Mouse (Mus musculus) retina, postnatal 1 day (tissue): Measurements from ENCODE around the gene Zfyve9.
A peak's percentile ranks its signal among the peaks of the same experiment; 100 is the strongest.

ENCODE experiments used
- DNase-seq: peaks from one replicate; pipeline ENCODE4 v3.0.0-alpha.2; 2012

Zfyve9 gene

DNA sequence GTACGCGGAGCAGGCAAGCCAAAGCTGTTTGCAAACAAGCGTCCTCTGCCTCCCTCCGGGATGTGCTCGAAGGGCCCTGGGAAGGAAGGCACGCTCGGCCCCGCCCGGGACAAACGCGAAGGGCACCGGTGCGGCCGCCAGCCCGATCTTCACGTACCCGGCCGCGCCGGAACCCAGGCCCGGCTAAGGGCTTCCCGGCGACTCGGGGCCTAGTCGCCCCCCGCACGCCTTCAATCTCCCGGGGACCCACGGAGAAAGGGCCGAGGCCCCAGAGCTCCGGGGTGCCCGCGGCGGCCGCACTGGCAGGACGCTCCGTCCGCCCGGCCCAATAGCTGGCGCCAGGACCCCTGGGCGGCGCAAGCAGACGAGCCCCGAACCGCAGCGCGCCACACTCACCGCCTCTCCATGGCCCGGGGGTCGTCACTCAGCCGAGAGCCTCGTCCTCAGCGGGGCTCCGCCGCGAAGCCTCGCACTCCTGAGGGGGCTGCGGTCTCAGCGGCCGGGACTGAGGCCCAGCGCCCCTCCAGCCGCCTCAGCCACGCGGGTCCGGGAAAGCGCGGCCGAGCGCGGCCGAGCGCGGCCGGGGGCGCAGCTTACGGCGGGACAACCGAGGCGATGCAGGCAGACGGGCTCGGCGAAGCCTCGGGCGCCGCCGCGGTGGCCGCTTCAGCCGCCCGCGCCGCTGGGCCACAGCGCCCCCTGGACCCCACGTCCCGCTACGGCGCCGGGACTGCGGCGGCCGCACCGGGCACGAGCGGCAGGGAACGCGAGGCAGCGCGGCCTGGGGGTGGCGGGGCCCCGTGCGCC, at the start of gene Zfyve9:
Gene Zfyve9, minus strand, starts transcription at position 742 of the 807 bp plus-strand sequence.
- DNase-seq: peak; percentile 88

DNA sequence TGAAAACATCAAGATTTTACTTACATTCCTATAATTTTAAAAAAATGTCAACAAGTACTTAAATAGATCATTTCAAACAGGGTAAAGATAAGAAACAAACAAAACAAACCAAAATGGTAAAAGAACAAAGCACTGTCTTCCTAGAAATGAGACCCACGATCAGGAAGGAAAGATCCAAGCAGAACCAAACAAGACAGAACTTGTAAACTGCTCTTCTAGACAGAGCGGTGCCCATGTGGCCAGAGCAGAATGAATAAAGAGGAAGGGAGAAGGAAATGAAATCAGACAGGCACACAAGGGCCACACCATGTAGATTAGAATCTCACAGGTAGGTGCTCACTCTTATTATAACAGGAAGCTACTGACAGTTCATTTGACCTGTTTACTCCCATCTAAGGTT, 46.0 kb upstream of the Zfyve9 start:
- no peak for DNase-seq

- DNase-seq: no peak
Observed at GRCm38 (mm10) chr4:108826096-108826495, 45.5 kb upstream of the Zfyve9 start.

GRCm38 (mm10) chr4:108825677-108826076, 45.1 kb upstream of the Zfyve9 start:
- no peak for DNase-seq

GRCm38 (mm10) chr4:108811550-108811949, 31.0 kb upstream of the Zfyve9 start:
- peak; percentile 29 for DNase-seq

GRCm38 (mm10) chr4:108811142-108811541, 30.5 kb upstream of the Zfyve9 start:
- DNase-seq: no peak

GRCm38 (mm10) chr4:108803535-108803934, 22.9 kb upstream of the Zfyve9 start:
- DNase-seq: no peak

- DNase-seq: peak; percentile 74
Observed at GRCm38 (mm10) chr4:108798083-108798830, 17.7 kb upstream of the Zfyve9 start.

- no peak for DNase-seq
Observed at GRCm38 (mm10) chr4:108796701-108797100, 16.1 kb upstream of the Zfyve9 start.

GRCm38 (mm10) chr4:108793941-108794340, 13.3 kb upstream of the Zfyve9 start:
- DNase-seq: no peak

DNA sequence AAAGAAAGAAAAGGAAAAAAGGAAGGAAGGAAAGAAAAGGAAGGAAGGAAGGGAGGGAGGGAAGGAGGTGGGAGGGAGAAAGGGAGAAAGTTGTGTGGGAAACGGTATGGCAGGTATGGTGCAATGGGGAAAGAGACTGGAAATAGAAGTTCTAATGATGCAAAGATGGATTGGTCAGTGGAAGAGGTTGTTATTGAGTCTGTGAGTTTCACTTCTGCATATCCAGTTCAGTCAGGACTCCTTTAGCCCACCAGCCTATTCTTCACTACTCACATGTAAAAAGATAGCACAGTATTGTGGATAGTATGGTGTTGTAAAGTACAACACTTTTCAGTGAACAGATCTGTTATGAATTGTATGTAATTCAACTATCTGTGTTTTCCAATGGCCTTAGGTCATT, 9.9 kb upstream of the Zfyve9 start:
- no peak for DNase-seq

DNA sequence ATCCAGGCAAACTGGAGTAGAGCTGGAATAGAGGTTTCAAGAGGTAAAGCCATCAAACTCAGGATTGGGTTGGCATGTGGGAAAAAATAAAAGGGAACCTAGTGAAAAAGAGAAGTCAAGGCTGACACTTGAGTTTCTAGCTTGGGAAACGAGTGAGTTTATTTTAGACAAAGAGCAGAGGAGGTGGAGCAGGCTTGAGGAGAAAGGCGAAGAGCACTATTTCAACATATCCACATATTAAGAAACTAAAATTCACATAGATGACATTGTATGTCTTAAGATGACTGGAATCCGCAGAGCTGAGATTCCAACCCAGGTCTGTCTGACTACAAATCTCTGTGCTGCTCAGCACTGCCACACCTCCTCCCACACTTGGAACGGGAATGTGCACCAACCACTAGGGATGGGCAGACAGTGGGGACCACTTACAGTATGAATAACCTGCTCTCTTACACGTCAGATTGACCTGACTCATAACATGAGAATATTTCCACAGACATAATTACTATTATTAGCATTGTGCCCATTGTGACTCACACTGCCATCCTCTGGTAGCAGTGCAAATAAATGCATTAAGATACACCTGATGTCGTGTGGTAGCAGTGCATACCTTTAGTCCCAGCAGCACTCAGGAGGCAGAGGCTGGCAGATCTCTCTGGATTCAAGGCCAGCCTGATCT, 8.8 kb upstream of the Zfyve9 start:
- no peak for DNase-seq

DNA sequence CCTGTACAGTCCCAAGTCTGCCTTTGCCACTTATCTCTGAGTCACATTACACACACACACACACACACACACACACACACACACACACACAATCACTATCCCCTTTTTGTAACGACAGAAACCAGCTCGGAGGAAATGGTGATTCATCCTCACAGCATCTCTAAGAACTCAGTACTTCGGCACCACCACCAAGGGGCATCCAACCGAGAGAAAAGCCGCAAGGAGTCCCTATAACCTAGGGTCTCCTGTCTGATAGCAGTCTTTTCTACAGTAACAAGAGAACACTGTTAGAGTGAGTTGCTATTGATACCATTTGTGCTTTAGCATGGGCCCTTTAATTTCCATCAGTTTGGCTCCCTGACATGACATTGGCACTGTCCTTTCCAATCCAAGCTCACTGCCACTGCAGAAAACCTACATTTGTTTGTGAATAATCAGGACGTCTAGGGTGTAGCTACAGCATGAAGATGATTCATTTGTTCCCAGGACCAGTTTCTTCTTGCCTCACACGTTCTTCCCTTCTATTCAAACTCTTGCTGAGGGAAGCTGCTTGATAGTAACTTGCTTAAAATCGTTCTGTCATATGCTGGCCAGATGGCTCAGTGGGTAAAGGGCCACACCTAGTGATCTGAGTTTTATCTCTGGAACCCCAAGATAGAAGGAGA, 2.0 kb upstream of the Zfyve9 start:
- DNase-seq: no peak

DNA sequence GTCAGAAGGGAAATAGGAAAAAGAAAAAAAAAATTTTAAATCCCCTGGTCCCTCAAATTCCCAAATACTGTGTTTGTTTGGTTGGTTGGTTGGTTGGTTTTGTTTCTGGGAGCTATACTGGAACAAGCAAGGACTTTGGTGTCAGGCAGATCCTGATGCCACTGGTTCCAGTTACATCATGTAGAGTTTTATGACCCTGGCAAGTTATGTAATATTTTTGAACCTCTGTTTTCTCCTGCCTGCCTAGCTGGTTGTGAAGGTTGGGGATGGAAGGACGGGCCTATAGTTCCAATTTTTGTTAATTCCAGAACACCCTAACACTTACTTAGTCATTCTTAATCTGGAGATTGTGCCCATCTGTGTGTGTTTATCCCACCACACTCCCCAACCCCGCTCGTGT, 998 bp upstream of the Zfyve9 start:
- no peak for DNase-seq

- DNase-seq: no peak
Observed at GRCm38 (mm10) chr4:108780864-108781205, 237 bp upstream of the Zfyve9 start.

GRCm38 (mm10) chr4:108779763-108780056, 888 bp downstream of the Zfyve9 start:
- no peak for DNase-seq

DNA sequence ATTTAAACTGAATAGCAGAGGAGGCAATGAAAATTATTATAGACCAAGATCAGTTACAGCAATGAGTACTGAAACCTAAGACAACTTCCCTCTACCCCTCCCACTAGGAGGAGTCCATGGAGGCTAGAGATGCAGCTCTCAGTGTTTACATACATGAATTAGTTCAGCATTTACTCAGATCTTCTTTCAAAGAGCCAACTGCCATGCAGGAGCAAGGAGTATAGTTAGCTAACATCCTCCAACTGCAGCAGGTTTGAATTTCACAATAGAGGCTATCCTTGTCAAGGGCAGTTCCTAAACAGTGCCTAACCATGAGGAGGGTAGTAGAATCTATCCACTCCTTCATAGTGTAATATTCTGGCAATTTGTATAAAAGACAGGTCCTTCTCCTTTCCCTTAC, 12.1 kb downstream of the Zfyve9 start:
- DNase-seq: no peak

DNA sequence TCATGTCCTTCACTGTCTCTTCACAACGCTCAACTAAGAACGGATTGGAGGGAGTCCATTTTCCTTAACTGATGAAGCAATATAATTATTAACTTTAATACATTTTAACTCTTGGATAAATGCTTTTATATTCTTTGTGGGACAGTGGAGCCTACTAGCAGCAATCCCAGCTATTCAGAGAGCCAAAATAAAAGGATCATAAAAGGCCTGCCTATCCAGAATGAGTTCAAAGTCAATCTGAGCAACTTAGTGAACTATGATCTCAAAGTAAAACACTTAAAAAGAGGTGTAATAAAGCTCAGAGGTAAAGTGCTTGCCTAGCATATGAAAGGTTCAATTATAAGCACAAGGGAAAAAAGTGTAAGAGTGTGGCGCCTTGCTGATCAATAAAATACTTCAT, 21.0 kb downstream of the Zfyve9 start:
- no peak for DNase-seq

DNA sequence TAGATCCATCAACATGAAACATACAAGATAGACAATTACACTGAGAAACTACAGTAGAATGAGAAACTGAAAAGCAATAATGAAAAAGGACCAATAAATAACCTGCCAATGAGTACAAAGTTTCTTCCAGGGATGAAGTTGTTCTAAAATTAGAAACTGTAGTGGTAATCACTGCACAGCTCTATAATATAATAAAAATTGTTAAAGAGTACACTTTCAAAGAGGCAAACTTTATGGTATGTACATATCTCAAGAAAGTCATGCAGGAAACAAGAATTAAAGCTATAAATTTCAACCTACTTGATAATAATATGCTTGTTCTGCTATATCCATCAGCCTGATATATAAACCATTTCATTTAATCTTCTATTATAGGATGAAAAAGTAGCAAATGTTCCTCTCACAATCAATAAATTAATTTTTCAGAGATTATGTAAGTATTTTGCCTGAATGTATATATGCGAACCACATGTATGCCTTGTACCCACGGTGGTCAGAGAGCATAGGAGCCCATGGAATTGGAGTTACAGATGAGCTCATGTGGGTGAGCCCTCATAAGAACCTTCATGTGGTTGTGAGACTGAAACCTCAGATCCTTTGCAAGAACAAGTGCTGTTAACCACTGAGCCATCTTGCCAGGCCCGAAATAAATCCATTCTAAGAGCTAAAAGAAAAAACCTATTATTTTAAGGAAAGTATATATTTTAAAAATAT, 34.3 kb downstream of the Zfyve9 start:
- DNase-seq: no peak

- DNase-seq: peak; percentile 8
Observed at GRCm38 (mm10) chr4:108731582-108731981, 49.0 kb downstream of the Zfyve9 start.

DNA sequence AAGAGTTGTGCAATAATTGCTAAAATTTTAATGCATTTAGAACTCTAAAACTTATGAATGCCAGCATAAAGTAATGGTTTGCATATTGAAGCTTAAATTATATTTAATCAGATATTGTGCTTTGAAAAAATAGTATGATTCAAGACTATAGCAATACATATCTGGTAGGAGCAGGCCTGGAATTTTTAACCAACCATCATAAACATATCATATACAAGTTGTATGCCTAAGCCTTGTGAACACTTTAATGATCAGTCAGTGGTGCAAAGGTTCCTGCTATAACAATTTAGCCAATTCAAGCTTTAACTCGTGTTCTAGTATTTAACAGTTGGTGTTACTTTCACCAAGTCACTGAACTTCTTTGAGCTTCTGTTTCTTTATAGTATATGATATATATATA, 50.1 kb downstream of the Zfyve9 start:
- DNase-seq: no peak

GRCm38 (mm10) chr4:108724102-108724501, 56.5 kb downstream of the Zfyve9 start:
- DNase-seq: no peak

GRCm38 (mm10) chr4:108721245-108721784, 59.3 kb downstream of the Zfyve9 start:
- no peak for DNase-seq
